ENCODE assay signal across 18 mouse cellular contexts in genomic region chr5:73218065-73218464, GRCm38 (mm10).
"Had no signal": no experiment of that assay in that cellular context is flagged by ENCODE, and none has a peak within 500 bp of the region (broad histone marks: within the 10 kb centered on the region; RNA-seq: fewer than 3 reads in every experiment).

No protein-coding gene starts in this region.

- H3K4me1 ChIP-seq: lung, embryonic 15.5 days; midbrain, embryonic 12.5 days; neural tube, embryonic 12.5 days; stomach, embryonic 15.5 days had no signal

- H3K27ac ChIP-seq: liver, embryonic 15.5 days; lung, embryonic 15.5 days; macrophage; midbrain, embryonic 12.5 days; neural tube, embryonic 12.5 days; stomach, embryonic 15.5 days; stomach, postnatal 0 days had no signal

- H3K36me3 ChIP-seq: stomach, embryonic 15.5 days had no signal

- H3K4me3 ChIP-seq: liver, embryonic 15.5 days; lung, embryonic 15.5 days; megakaryocyte, embryonic 14.5 days; midbrain, embryonic 12.5 days; neural tube, embryonic 12.5 days; stomach, embryonic 15.5 days had no signal

- ATAC-seq: liver, postnatal 0 days; lung, postnatal 0 days; midbrain, embryonic 16.5 days had no signal

- H3K27me3 ChIP-seq: liver, embryonic 15.5 days; lung, embryonic 15.5 days; megakaryocyte, embryonic 14.5 days; midbrain, embryonic 12.5 days; neural tube, embryonic 12.5 days; stomach, embryonic 15.5 days had no signal

- DNase-seq: liver, postnatal 0 days; lung, adult 2 months; lung, postnatal 14 days; lung, postnatal 36 days; midbrain, embryonic 14.5 days; right cerebral cortex, postnatal 14 days; thymus, adult 2 months; thymus, postnatal 36 days had no signal

- H3K9me3 ChIP-seq: liver, embryonic 15.5 days; lung, embryonic 15.5 days; megakaryocyte, embryonic 14.5 days; midbrain, embryonic 12.5 days; neural tube, embryonic 12.5 days; stomach, embryonic 15.5 days had no signal

- H3K4me2 ChIP-seq: liver, embryonic 15.5 days; lung, embryonic 15.5 days; midbrain, embryonic 12.5 days; neural tube, embryonic 12.5 days; stomach, embryonic 15.5 days had no signal

- H3K9ac ChIP-seq: liver, embryonic 15.5 days; liver, postnatal 0 days; lung, embryonic 15.5 days; midbrain, embryonic 12.5 days; neural tube, embryonic 12.5 days; stomach, embryonic 15.5 days had no signal
